Mouse (Mus musculus) thymus, adult 2 months (tissue): ENCODE measurements around the gene Fam98c.

ENCODE experiments used
- CTCF ChIP-seq: fragments of 200-500 bp; IDR thresholded peaks from 2 replicates; pipeline ENCODE4 v1.5.1; 2012; ENCODE audit warnings: mild to moderate bottlenecking, control low read depth, low read length, moderate library complexity, borderline replicate concordance; ENCODE audit not compliant: control insufficient read depth, poor library complexity, insufficient read depth; ENCODE audit errors: extremely low read depth
- POLR2A ChIP-seq: fragments of 200-500 bp; IDR thresholded peaks from 2 replicates; pipeline ENCODE4 v1.6.1; 2012; ENCODE audit warnings: mild to moderate bottlenecking, low read length, control low read depth, moderate library complexity; ENCODE audit not compliant: control insufficient read depth, poor library complexity, insufficient read depth; ENCODE audit errors: extremely low read depth

- TF ChIP-seq POLR2A = no peak
- no peak for TF ChIP-seq CTCF
Measured at GRCm38 (mm10) chr7:29170066-29170754, 14.2 kb upstream of the Fam98c start, which contains the start of the genes Ggn and Spred3.
